Mouse (Mus musculus) midbrain, postnatal 0 days (tissue): Measurements from ENCODE around the gene Sclt1. TPM values are rescaled to one million over a fixed set of nuclear protein-coding genes. Genes with fewer than 3 reads are reported as not detected.

Experiments used
- ATAC-seq: fragments of 200-750 bp; cut with Nextera tagmentation; 2 replicates; pipeline ENCODE4 v1.8.0; 2017; ENCODE audit warnings: moderate number of reproducible peaks, mild to moderate bottlenecking, moderate TSS enrichment, moderate library complexity; ENCODE audit not compliant: low FRiP score
- DNase-seq: peaks from one replicate; pipeline ENCODE4 v3.0.0-alpha.2; 2015; ENCODE audit warnings: low spot score
- H3K27ac ChIP-seq: fragments of 300-500 bp; sonication (generic); 2 replicates; pipeline ENCODE4 v1.5.1; 2014; ENCODE audit warnings: low read depth, mild to moderate bottlenecking, low read length, mixed read lengths
- H3K27me3 ChIP-seq: fragments of 300-500 bp; sonication (generic); 2 replicates; pipeline ENCODE4 v1.6.1; 2014; ENCODE audit warnings: low read length, control low read depth, mixed read lengths; ENCODE audit not compliant: insufficient read depth
- H3K36me3 ChIP-seq: fragments of 300-500 bp; sonication (generic); 2 replicates; pipeline ENCODE4 v1.6.1; 2014; ENCODE audit warnings: low read length, control low read depth, mixed read lengths; ENCODE audit not compliant: insufficient read depth
- H3K4me1 ChIP-seq: fragments of 300-500 bp; sonication (generic); 2 replicates; pipeline ENCODE4 v1.6.1; 2014; ENCODE audit warnings: mild to moderate bottlenecking, control low read depth, antibody characterized with exemption, low read length, mixed read lengths; ENCODE audit not compliant: insufficient read depth
- H3K4me2 ChIP-seq: fragments of 300-500 bp; sonication (generic); 2 replicates; pipeline ENCODE4 v1.6.1; 2014; ENCODE audit warnings: low read depth, mild to moderate bottlenecking, low read length, mixed read lengths; ENCODE audit not compliant: poor library complexity, severe bottlenecking
- H3K4me3 ChIP-seq: fragments of 300-500 bp; sonication (generic); 2 replicates; pipeline ENCODE4 v1.5.1; 2014; ENCODE audit warnings: low read depth, mild to moderate bottlenecking, low read length, moderate library complexity
- H3K9ac ChIP-seq: fragments of 300-500 bp; sonication (generic); replicated peaks from 2 replicates; pipeline ENCODE4 v1.6.1; 2014; ENCODE audit warnings: mild to moderate bottlenecking, low read length, moderate library complexity, mixed read lengths; ENCODE audit not compliant: poor library complexity, severe bottlenecking
- H3K9me3 ChIP-seq: fragments of 300-500 bp; sonication (generic); 2 replicates; pipeline ENCODE4 v1.6.1; 2016; ENCODE audit warnings: low read length, control low read depth
- CTCF ChIP-seq: IDR thresholded peaks from 2 replicates; pipeline ENCODE4 v1.5.1; 2016; ENCODE audit warnings: antibody characterized with exemption, mild to moderate bottlenecking
- WGBS: fragments of 180-500 bp; shearing (Covaris S2); extraction: QIAGEN DNeasy Blood & Tissue Kit; methylation state at CpG from one replicate; pipeline ENCODE4 v1.1.7; 2014; 5-methylcytosine and 5-hydroxymethylcytosine counted together
- polyA plus RNA-seq: library from polyadenylated mRNA; unstranded; fragments of >200 nt; fragmentation: Nextera tagmentation; extraction: Ambion mirVana; gene quantifications from 2 replicates; pipeline ENCODE4 v1.2.1, GENCODE M21; 2015
- total RNA-seq: library from RNA; depleted of rRNA; stranded (reverse); fragments of >200 nt; gene quantifications from 2 replicates; pipeline ENCODE4 v1.2.3, GENCODE M21; 2014

The Sclt1 gene
- total and polyA plus RNA-seq, 2 experiments from 2014 or later = 16.8 to 18.0 TPM

GRCm38 (mm10) chr3:41591651-41592170, 150.6 kb downstream of the Sclt1 start:
- H3K4me1 ChIP-seq = no peaks in the 10 kb centered on the region
- H3K4me2 ChIP-seq = no peak overlapping the region
- H3K36me3 ChIP-seq = peaks cover 34% of the 10 kb centered on the region
- TF ChIP-seq CTCF = no peak
- H3K9ac ChIP-seq = no peak overlapping the region
- no peaks in the 10 kb centered on the region for H3K9me3 ChIP-seq
- 92% methylated on average over 14 of the region's 14 CpGs for whole genome bisulfite sequencing
- ATAC-seq (no peak), DNase-seq (no peak)
- H3K27ac ChIP-seq = no peak overlapping the region
- no peak overlapping the region for H3K4me3 ChIP-seq
- no peaks in the 10 kb centered on the region for H3K27me3 ChIP-seq

DNA sequence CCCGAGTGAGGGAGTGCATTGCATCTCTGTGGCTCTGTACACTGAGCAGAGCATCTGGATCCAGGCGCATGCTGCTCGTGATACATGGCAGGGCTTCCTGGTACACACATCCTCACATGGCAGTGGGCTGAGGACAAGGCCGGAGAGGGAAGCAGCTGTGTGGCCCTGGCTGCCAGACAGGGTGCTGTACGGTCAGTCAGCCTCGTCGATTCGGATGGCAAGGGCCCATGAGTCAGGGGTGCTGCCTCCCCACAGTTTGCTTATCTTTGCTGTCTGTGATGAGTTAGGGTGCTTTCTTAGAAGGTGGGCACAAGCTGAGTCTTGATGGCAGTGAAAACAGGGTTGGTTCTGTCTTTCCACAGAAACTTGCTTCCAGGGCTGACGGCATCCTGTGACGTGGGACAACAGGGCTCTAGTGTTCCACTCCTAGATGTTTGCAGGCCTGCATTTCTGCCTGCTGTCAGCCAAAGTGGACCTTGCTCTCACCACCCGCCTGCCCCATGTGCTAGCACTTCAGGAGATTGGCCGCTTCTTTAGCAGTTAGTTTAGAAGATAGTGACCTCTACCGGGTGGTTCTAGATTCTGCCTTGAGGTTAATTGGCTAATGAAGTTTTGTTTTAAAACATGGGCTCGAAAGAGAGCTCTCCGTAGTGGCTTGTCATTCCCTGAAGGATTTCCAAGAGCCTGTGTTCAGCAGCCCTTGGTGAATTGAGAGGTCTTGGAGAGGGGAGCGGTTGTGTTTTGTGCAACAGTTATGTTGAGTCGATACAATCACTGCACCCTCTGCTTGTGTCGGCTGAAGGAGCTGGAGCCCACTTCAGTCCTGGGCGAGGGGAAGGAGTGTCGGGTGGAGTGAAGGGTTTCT, 151.4 kb downstream of the Sclt1 start:
- Histone ChIP-seq H3K9ac (no peak overlapping the region), H3K9me3 (no peaks in the 10 kb centered on the region), H3K4me1 (no peaks in the 10 kb centered on the region), H3K4me2 (no peak overlapping the region), H3K27me3 (no peaks in the 10 kb centered on the region), H3K27ac (no peak overlapping the region), H3K36me3 (peaks cover 31% of the 10 kb centered on the region), H3K4me3 (no peak overlapping the region)
- TF ChIP-seq CTCF = peak; percentile 8; the same call in 1 of the 2 replicates
- DNase-seq = no peak
- ATAC-seq = no peak
- WGBS = 92% methylated on average over 20 of the region's 20 CpGs

GRCm38 (mm10) chr3:41589988-41590387, 152.3 kb downstream of the Sclt1 start:
- Histone ChIP-seq H3K4me1 (no peaks in the 10 kb centered on the region), H3K36me3 (peaks cover 31% of the 10 kb centered on the region), H3K4me2 (no peak overlapping the region), H3K27me3 (no peaks in the 10 kb centered on the region), H3K27ac (no peak overlapping the region), H3K4me3 (no peak overlapping the region), H3K9me3 (no peaks in the 10 kb centered on the region), H3K9ac (no peak overlapping the region)
- no peak for TF ChIP-seq CTCF
- no peak for ATAC-seq
- whole genome bisulfite sequencing = 89% methylated on average over 4 of the region's 4 CpGs
- no peak for DNase-seq

DNA sequence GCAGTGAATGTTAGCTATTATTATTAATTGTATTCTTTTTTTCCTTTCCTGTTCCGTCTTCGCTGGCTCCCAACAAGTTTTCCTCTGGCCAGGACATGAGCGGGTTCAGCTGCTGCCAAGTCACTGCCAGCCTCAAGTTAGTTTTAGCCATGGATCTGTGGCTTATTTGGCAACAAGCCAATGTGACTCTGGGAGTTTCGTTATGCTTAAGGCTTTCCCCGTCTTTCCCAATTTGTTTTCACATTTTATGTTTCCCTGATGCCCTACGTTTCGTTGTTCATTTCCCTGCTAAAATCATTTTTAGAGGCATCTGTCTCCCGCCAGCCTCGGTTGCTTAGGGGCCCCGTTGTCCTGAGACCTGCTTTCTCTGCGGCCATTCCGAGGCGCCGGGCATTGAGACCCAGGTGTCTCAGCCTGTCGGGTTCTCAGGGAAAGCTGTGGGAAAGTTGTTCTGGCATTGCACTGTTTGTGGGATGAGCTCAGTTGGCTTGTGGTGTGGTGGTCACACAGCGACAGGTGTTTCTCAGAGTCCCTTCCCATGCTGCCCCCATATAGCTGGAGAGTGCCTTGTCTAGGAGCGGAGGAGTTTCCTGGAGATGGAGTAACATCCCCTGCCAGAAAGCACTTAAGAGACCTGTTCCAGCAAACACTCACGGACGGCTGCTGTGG, 152.9 kb downstream of the Sclt1 start:
- ATAC-seq (no peak), DNase-seq (peak; percentile 75)
- no peak for TF ChIP-seq CTCF
- no peak overlapping the region for H3K4me2 ChIP-seq
- H3K9me3 ChIP-seq = no peaks in the 10 kb centered on the region
- H3K27ac ChIP-seq = no peak overlapping the region
- no peaks in the 10 kb centered on the region for H3K27me3 ChIP-seq
- H3K9ac ChIP-seq = no peak overlapping the region
- H3K4me1 ChIP-seq = no peaks in the 10 kb centered on the region
- WGBS = 85% methylated on average over 19 of the region's 19 CpGs
- H3K4me3 ChIP-seq = no peak overlapping the region
- H3K36me3 ChIP-seq = peaks cover 27% of the 10 kb centered on the region

DNA sequence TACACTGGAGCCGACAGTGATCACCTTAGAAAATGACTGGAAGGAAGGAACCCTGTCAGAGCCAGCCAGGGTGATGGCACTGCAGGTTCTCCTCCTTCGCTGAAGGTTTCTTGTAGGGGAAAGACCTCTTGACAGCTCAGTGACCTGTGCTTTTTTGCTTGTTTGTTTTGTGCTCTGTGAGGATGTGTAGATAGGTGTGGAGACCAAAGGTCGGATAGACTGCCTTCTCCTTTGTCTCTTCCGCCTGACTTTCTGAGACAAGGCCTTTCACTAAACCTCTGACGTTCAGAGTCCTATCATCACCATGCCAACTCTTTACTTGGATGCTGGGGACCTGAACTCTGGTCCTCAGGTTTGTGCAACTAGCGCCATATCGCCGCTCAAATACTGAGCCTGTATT, 153.8 kb downstream of the Sclt1 start:
- no peaks in the 10 kb centered on the region for H3K27me3 ChIP-seq
- no peak for ATAC-seq
- no peak overlapping the region for H3K4me2 ChIP-seq
- H3K27ac ChIP-seq = no peak overlapping the region
- DNase-seq = no peak
- H3K9me3 ChIP-seq = no peaks in the 10 kb centered on the region
- no peaks in the 10 kb centered on the region for H3K4me1 ChIP-seq
- H3K4me3 ChIP-seq = no peak overlapping the region
- H3K36me3 ChIP-seq = peaks cover 18% of the 10 kb centered on the region; the same call in 1 of the 2 replicates
- H3K9ac ChIP-seq = no peak overlapping the region
- WGBS = 78% methylated on average over 8 of the region's 8 CpGs
- no peak for TF ChIP-seq CTCF

- no peak for TF ChIP-seq CTCF
- H3K9me3 ChIP-seq = no peaks in the 10 kb centered on the region
- H3K27me3 ChIP-seq = no peaks in the 10 kb centered on the region
- no peak overlapping the region for H3K27ac ChIP-seq
- H3K4me1 ChIP-seq = no peaks in the 10 kb centered on the region
- 71% methylated on average over 6 of the region's 6 CpGs for whole genome bisulfite sequencing
- H3K4me2 ChIP-seq = no peak overlapping the region
- ATAC-seq (no peak), DNase-seq (no peak)
- H3K36me3 ChIP-seq = 0 out of 2 replicates have a peak, but pooled peaks cover 15% of the 10 kb centered on the region
- H3K9ac ChIP-seq = no peak overlapping the region
- no peak overlapping the region for H3K4me3 ChIP-seq
Measured at GRCm38 (mm10) chr3:41587588-41587987, 154.7 kb downstream of the Sclt1 start.
